Mouse (Mus musculus) WW6 (cell line): ENCODE measurements around the gene 4930404N11Rik.

ENCODE experiments used
- DNase-seq: peaks from one replicate; pipeline ENCODE4 v3.0.0-alpha.2; 2013; ENCODE audit warnings: low read depth, low spot score

4930404N11Rik gene

GRCm38 (mm10) chr10:81365672-81366476 lies at the start of gene 4930404N11Rik:
4930404N11Rik (minus strand) TSS chr10:81365816.
- no peak for DNase-seq

GRCm38 (mm10) chr10:81415146-81415545 lies 49.5 kb upstream of the 4930404N11Rik start:
- no peak for DNase-seq

GRCm38 (mm10) chr10:81414682-81415081 lies 49.1 kb upstream of the 4930404N11Rik start:
- no peak for DNase-seq

- DNase-seq = no peak
Measured at GRCm38 (mm10) chr10:81413310-81414261, 48.0 kb upstream of the 4930404N11Rik start.

- DNase-seq = no peak
Measured at GRCm38 (mm10) chr10:81412586-81413309, 47.1 kb upstream of the 4930404N11Rik start.

GRCm38 (mm10) chr10:81411471-81412400 lies 46.1 kb upstream of the 4930404N11Rik start:
- no peak for DNase-seq

- no peak for DNase-seq
Measured at GRCm38 (mm10) chr10:81410981-81411380, 45.4 kb upstream of the 4930404N11Rik start.

GRCm38 (mm10) chr10:81410350-81410749 lies 44.7 kb upstream of the 4930404N11Rik start:
- no peak for DNase-seq

GRCm38 (mm10) chr10:81409330-81409729 lies 43.7 kb upstream of the 4930404N11Rik start:
- DNase-seq = no peak

GRCm38 (mm10) chr10:81408871-81409291 lies 43.3 kb upstream of the 4930404N11Rik start:
- DNase-seq = no peak

GRCm38 (mm10) chr10:81408424-81408729 lies 42.8 kb upstream of the 4930404N11Rik start:
- DNase-seq = no peak

- no peak for DNase-seq
Measured at GRCm38 (mm10) chr10:81407539-81408423, 42.2 kb upstream of the 4930404N11Rik start.

- DNase-seq = no peak
Measured at GRCm38 (mm10) chr10:81406504-81407440, 41.2 kb upstream of the 4930404N11Rik start.

- no peak for DNase-seq
Measured at GRCm38 (mm10) chr10:81405588-81406201, 40.1 kb upstream of the 4930404N11Rik start.

GRCm38 (mm10) chr10:81404720-81405119 lies 39.1 kb upstream of the 4930404N11Rik start:
- no peak for DNase-seq

GRCm38 (mm10) chr10:81404082-81404481 lies 38.5 kb upstream of the 4930404N11Rik start:
- no peak for DNase-seq

GRCm38 (mm10) chr10:81403511-81403910 lies 37.9 kb upstream of the 4930404N11Rik start:
- DNase-seq = no peak

GRCm38 (mm10) chr10:81402227-81402765 lies 36.7 kb upstream of the 4930404N11Rik start:
- no peak for DNase-seq
